Mouse (Mus musculus): ENCODE measurements at regions not wholly inside any gene's neighbourhood (a gene's known extent, or its start where the extent isn't known, plus 50 kb on each side); places are given as distances from the start of the nearest gene placed in this dataset.

DNA sequence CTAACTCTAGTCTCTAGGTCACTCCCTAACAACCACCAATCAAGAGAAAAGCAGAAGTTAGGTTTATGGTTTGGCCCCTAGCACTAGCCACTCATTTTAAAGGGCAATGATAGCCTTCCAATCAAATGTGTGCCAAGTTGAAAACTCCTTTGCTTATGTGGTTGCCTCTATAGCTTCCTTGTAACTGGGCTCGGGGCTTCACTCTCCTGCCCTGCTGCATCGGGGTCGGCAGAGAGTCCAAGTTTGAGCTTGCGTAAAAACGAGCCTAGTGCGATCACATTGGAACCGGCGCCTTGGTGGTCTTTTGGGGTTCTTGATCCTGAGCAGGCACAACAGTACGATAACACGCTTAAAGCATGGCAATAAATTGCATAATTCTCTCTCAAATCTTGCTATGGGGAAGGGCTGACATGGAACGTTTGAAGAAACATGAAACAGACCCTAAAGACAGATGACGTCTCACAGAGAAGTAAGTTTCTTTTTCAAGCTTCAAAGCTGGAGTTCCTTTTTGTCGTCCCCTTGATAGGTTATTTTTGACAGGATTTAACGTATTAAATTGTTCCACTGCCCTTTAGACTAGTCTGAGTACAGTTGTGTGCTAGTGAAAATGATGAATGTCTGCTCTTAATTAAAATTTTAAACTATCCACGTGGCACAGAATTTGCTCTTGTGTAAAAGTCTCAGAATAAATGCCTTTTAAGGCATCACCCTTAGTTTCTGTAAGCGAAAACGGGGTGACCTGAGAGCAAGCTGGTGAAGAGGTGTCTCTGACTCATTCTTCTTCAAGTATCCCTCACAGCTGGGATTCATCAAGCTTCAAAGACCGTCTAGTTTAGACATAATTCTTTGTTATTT, 52.0 kb downstream of the 4930426L09Rik start:
- Histone ChIP-seq H3K4me2 (no peak overlapping the region), H3K27ac (no peak overlapping the region), H3K4me3 (no peak overlapping the region), H3K36me3 (no peaks in the 10 kb centered on the region), H3K27me3 (no peaks in the 10 kb centered on the region), H3K9ac (no peak overlapping the region), H3K9me3 (no peaks in the 10 kb centered on the region), H3K4me1 (replicated peaks) (no peaks in the 10 kb centered on the region)
- no peak for ATAC-seq (ENCODE audit: low FRiP score)
- WGBS: 83% methylated on average over 18 of the region's 18 CpGs

DNA sequence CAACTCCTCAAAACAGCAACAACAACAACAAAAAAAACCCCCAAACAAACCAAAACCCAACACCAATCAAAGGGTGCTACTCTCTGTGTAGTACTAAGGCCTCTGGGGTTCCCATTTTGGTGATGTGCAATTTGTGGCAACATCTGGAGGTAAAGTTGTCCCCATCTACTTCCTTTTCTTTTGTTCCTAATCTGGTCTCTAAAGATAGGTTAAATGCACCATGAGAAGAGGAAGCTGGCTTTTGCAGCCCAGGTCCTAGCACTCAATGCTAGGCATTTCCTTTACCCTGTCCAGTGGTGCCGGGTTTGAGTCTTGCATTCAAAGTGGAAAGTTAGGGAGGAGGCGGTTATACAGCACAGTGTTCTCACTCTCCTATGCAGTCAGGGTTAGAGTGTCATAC, 57.4 kb downstream of the 4930426L09Rik start:
- ATAC-seq (ENCODE audit: low FRiP score): no peak
- no peaks in the 10 kb centered on the region for H3K9me3 ChIP-seq
- no peak overlapping the region for H3K4me2 ChIP-seq
- H3K4me3 ChIP-seq: no peak overlapping the region
- no peaks in the 10 kb centered on the region for H3K27me3 ChIP-seq
- no peak overlapping the region for H3K9ac ChIP-seq
- 92% methylated on average over 2 of the region's 2 CpGs for WGBS
- no peaks in the 10 kb centered on the region for H3K4me1 ChIP-seq (replicated peaks)
- H3K36me3 ChIP-seq: no peaks in the 10 kb centered on the region
- no peak overlapping the region for H3K27ac ChIP-seq

DNA sequence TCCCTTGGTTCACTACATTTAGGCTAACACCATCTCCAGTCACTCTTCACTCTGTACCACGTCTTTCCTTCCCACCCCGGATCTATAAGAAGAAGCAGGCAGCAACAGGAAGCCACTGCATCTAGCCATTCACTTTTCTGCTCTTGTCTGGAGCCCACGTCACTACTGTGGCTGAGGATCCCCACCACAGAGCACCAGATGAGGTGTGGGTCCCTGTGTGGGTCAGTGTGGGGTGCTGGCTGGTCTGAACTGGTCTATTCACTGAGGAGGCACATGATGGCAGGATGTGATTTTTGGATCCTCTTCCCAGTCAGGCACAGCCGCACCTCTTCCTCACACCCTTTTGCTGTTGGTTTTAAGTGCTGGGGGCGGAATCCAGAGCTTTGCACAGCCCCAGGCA, 59.7 kb downstream of the 4930426L09Rik start:
- Histone ChIP-seq H3K9ac (no peak overlapping the region), H3K4me3 (no peak overlapping the region), H3K4me2 (no peak overlapping the region), H3K4me1 (replicated peaks) (no peaks in the 10 kb centered on the region), H3K27ac (no peak overlapping the region), H3K9me3 (no peaks in the 10 kb centered on the region), H3K36me3 (no peaks in the 10 kb centered on the region), H3K27me3 (no peaks in the 10 kb centered on the region)
- 84% methylated on average over 5 of the region's 5 CpGs for WGBS
- ATAC-seq (ENCODE audit: low FRiP score): no peak

DNA sequence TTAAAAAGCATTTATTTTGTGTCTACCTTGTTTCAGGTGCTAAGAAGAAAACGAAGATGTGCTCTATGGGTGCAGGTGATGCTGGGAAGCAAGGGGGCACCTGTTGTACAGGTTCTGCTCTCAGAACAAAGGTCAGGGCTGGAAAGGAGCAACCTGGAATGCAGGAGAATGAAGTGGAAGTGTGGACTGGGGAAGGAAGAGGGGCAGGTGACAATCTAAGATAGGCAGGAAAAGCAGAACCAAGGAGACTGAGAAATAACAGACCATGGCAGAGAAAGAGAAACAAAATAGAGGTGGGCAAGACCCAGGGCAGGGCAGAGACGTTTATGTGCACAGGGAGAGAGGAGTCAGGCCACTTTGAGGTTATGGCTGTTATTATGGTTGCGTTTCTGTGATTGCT, 60.6 kb downstream of the 4930426L09Rik start:
- 85% methylated on average over 3 of the region's 3 CpGs for WGBS
- H3K4me2 ChIP-seq: no peak overlapping the region
- no peaks in the 10 kb centered on the region for H3K4me1 ChIP-seq (replicated peaks)
- H3K27me3 ChIP-seq: no peaks in the 10 kb centered on the region
- H3K9ac ChIP-seq: no peak overlapping the region
- H3K9me3 ChIP-seq: no peaks in the 10 kb centered on the region
- ATAC-seq (ENCODE audit: low FRiP score): no peak
- no peak overlapping the region for H3K4me3 ChIP-seq
- no peaks in the 10 kb centered on the region for H3K36me3 ChIP-seq
- H3K27ac ChIP-seq: no peak overlapping the region

DNA sequence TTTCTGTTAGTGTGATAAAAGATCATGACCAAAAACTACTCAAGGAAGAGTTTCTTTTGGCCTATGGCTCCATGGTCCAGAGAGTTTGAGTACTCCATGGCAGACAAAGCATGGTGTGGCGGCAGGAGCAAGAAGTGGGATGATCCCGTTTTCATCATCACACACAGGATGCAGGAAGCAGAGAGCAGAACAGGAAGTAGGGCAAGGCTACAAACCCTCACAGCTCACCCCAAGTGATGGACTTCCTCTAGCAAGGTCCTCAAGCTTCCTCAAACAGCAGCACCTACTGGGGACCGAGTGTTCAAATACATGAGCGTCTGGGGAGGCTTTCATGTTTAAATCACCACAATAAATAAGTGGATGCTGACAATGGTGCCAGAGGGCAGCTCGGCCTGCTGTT, 61.1 kb downstream of the 4930426L09Rik start:
- WGBS: 76% methylated on average over 5 of the region's 5 CpGs
- ATAC-seq (ENCODE audit: low FRiP score): no peak

DNA sequence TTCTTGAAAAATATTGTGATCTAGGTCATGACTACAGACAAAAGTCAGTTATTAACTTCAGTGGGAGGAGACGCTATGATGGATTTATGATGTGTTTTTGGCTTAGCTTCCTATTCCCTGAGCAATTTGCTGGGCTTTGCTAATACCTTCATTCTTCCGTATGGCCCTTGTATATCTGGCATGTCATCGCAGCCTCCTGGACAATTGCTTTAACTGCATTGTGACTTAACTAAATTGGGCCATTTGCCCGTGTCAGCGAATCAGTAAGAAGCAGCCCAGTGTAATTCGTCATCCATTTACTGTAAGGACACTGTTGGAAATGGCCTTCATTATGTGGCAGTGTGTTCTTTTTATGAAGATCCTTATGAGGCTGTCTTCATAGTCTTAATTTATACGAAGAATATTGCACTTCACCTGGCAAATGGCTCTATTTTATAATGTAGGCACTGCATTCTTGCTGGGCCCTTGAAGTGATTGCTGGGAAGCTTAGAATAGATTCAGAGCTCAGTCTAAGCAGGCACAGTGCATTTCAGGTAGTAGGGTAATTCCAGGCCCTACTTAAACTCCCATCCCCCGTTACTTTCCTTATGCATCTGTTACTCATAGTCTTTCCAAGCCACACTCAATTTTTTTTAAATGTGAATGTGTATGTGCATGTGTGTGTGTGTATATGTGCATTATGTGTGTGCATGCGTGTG, 62.2 kb downstream of the 4930426L09Rik start:
- Histone ChIP-seq H3K9me3 (no peaks in the 10 kb centered on the region), H3K36me3 (no peaks in the 10 kb centered on the region), H3K4me2 (no peak overlapping the region), H3K4me1 (replicated peaks) (no peaks in the 10 kb centered on the region), H3K27ac (no peak overlapping the region), H3K4me3 (no peak overlapping the region), H3K9ac (no peak overlapping the region), H3K27me3 (no peaks in the 10 kb centered on the region)
- peak; percentile 54; the same call in 1 of the 2 replicates for ATAC-seq (ENCODE audit: low FRiP score)
- 69% methylated on average over 9 of the region's 9 CpGs for WGBS

More for the DNA sequence above, 61.1 kb downstream of the 4930426L09Rik start:
- no peaks in the 10 kb centered on the region for H3K27me3 ChIP-seq
- H3K4me2 ChIP-seq: no peak overlapping the region
- no peak overlapping the region for H3K27ac ChIP-seq
- no peaks in the 10 kb centered on the region for H3K9me3 ChIP-seq
- no peaks in the 10 kb centered on the region for H3K4me1 ChIP-seq (replicated peaks)
- no peaks in the 10 kb centered on the region for H3K36me3 ChIP-seq
- H3K9ac ChIP-seq: no peak overlapping the region
- no peak overlapping the region for H3K4me3 ChIP-seq

DNA sequence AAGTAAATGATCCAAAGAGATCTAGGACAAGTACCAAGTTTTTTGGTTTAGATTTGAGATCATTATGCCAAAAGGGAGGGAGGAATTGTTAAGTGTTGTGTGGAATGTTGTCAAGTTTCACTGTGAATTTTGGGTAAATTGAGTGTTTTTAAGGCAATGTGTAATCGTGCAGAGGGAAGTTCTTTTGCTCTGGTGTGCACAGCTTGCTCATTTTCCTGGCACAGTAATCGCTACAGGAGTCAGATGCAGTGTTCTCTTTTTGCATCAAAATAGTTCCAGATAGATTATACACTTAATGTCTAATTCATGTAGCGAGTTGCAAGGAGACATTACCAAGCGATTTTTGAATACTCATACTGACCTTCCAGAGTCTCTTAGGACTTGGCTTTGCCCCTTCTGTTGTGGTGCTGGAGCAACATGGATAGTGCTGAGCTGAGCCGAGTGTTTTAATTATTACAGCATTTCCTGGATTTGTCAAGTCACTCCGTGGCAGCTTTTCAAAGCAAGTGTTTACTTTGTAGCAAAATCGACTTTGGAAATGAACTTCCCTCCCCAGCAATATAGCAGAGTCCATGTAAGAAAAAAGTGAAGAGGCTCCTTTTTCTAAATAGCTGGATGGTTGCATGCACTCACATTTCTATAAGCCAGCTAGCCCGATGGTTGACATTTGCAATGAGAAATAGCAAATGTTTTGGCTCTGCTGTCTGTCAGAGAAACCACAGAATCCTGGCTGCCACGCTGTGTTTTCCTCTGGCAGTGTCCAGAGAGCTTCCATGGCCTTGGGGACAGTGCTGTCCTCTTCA, 66.6 kb downstream of the 4930426L09Rik start:
- no peak overlapping the region for H3K4me2 ChIP-seq
- H3K27ac ChIP-seq: no peak overlapping the region
- no peak for ATAC-seq (ENCODE audit: low FRiP score)
- no peaks in the 10 kb centered on the region for H3K9me3 ChIP-seq
- H3K4me1 ChIP-seq (replicated peaks): no peaks in the 10 kb centered on the region
- H3K4me3 ChIP-seq: no peak overlapping the region
- 69% methylated on average over 9 of the region's 9 CpGs for WGBS
- no peak overlapping the region for H3K9ac ChIP-seq
- H3K27me3 ChIP-seq: no peaks in the 10 kb centered on the region
- no peaks in the 10 kb centered on the region for H3K36me3 ChIP-seq

DNA sequence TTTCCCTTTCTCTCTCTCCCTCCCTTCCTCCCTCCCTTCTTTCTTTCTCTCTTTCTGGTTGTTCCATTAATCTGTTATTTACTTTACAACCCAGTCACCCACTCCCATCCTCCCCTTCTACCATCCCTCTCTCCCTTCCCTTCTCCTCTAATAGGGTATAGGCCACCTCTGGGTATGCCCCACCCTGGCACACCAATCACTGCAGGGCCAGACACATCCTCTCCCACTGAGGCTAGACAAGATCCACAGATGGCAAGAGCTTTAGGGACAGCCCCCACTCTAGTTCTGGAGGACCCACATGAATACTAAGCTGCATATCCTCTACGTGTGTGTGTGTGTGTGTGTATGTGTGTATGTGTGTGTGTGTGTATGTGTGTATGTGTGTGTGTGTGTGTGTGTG, 67.4 kb downstream of the 4930426L09Rik start:
- Histone ChIP-seq H3K9me3 (no peaks in the 10 kb centered on the region), H3K36me3 (no peaks in the 10 kb centered on the region), H3K27ac (no peak overlapping the region), H3K4me2 (no peak overlapping the region), H3K9ac (no peak overlapping the region), H3K4me3 (no peak overlapping the region), H3K27me3 (no peaks in the 10 kb centered on the region), H3K4me1 (replicated peaks) (no peaks in the 10 kb centered on the region)
- ATAC-seq (ENCODE audit: low FRiP score): no peak
- 96% methylated on average over 1 of the region's 1 CpGs for WGBS

DNA sequence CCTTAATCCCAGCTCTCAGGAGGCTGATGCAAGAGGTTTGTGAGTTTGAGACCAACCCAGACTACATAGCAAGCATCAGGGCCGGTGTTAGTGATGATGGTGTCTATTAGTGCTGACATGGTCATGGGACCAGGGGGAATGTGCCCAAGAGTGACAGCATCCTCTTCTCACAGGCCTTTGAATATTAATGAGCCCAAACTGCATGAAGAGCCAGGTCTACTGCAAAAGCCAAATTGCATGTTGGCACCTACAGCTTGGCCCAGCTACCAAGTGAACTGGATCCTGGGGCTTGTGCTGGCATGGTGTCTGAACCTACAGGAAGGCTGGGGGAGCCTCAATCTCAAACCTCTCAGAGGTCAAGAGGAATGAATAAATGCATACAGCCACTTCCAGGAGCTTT, 70.0 kb downstream of the 4930426L09Rik start:
- no peak overlapping the region for H3K9ac ChIP-seq
- no peak for ATAC-seq (ENCODE audit: low FRiP score)
- H3K36me3 ChIP-seq: no peaks in the 10 kb centered on the region
- WGBS: 96% methylated on average over 1 of the region's 1 CpGs
- no peaks in the 10 kb centered on the region for H3K4me1 ChIP-seq (replicated peaks)
- no peaks in the 10 kb centered on the region for H3K27me3 ChIP-seq
- no peak overlapping the region for H3K4me3 ChIP-seq
- H3K4me2 ChIP-seq: no peak overlapping the region
- no peaks in the 10 kb centered on the region for H3K9me3 ChIP-seq
- H3K27ac ChIP-seq: no peak overlapping the region

DNA sequence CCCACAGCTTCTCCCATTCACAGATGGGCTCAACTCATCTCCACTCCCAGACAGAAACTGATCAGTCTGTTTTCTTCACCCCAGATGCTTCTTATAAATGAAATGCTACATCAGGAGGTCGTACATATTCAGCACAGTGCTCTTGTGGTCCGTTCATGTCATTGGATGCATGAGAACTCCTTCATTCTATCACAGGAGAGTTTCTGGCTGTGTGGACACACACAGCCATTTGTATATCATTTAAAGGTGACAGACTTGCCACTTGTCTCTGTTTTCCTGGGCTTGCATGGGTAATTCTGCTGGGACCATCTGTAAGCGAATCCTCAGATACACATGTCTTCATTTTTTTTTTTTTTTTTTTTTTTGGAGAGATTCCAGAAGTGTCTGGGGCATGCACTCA, 85.7 kb downstream of the 4930426L09Rik start:
- Histone ChIP-seq H3K36me3 (no peaks in the 10 kb centered on the region), H3K27me3 (no peaks in the 10 kb centered on the region), H3K4me3 (no peak overlapping the region), H3K9me3 (peaks cover 7% of the 10 kb centered on the region; the same call in 1 of the 2 replicates), H3K9ac (no peak overlapping the region), H3K4me2 (no peak overlapping the region), H3K4me1 (replicated peaks) (no peaks in the 10 kb centered on the region), H3K27ac (no peak overlapping the region)
- no peak for ATAC-seq (ENCODE audit: low FRiP score)
- WGBS: 81% methylated on average over 3 of the region's 3 CpGs

DNA sequence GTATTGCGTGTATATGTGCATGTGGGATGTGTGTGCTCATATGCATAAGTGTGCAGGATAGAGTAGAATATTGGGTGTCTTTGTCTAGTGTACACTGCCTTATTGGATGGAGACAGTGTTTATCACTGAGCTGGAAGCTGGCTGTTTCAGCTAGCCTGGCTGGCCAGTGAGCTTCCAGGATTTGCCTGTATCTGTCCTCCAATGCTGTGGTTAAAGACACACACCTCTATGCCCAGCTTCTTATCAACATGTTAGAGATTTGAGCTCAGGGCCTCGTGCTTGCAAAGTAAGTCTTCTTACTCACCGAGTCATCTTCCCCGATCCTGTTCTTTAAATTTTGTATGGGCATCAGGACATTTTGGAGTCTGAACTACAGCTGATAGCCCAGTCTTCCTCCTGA, 87.0 kb downstream of the 4930426L09Rik start:
- H3K4me1 ChIP-seq (replicated peaks): no peaks in the 10 kb centered on the region
- H3K27me3 ChIP-seq: no peaks in the 10 kb centered on the region
- WGBS: 95% methylated on average over 4 of the region's 4 CpGs
- H3K4me3 ChIP-seq: no peak overlapping the region
- no peak overlapping the region for H3K27ac ChIP-seq
- H3K4me2 ChIP-seq: no peak overlapping the region
- ATAC-seq (ENCODE audit: low FRiP score): no peak
- H3K9me3 ChIP-seq: peaks cover 10% of the 10 kb centered on the region; the same call in 1 of the 2 replicates
- no peak overlapping the region for H3K9ac ChIP-seq
- H3K36me3 ChIP-seq: no peaks in the 10 kb centered on the region

DNA sequence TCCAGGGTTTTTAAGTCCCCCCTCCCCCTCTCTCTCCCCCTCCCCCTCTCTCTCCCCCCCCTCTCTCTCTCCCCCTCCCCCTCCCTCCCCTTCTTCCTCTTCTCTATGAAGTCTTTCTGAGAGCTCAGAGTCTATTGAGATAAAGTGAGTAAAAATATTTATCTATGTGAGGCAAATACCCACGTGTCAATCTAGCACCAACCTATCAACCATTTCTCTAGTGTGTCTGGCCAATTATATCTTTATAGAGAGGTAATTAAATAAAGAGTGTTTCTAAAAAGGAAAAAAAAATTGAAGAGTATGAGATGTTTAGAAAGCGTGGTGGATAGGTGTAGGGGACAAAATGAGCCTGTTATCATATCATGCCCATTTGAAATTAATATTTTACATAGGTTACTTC, 88.0 kb downstream of the 4930426L09Rik start:
- Histone ChIP-seq H3K9me3 (peaks cover 10% of the 10 kb centered on the region; the same call in 1 of the 2 replicates), H3K9ac (no peak overlapping the region), H3K27ac (no peak overlapping the region), H3K36me3 (no peaks in the 10 kb centered on the region), H3K4me1 (replicated peaks) (no peaks in the 10 kb centered on the region), H3K4me3 (no peak overlapping the region), H3K27me3 (no peaks in the 10 kb centered on the region), H3K4me2 (no peak overlapping the region)
- 67% methylated on average over 2 of the region's 2 CpGs for WGBS
- no peak for ATAC-seq (ENCODE audit: low FRiP score)

All from hindbrain, embryonic 13.5 days (tissue).